Mouse (Mus musculus) right cerebral cortex, adult 2 months (tissue): ENCODE results near the gene Nrg3.
"Not testable (repeated sequence)": the region's sequence is repeated elsewhere in the genome, so short reads cannot be mapped to it uniquely, and the experiment has no call there.

ENCODE experiments used
- DNase-seq, 2 experiments: peaks; one replicate each; pipeline ENCODE4 v3.0.0; 2021 to 2022; ENCODE audit warnings: low spot score in 2 of 2

Gene Nrg3

DNA sequence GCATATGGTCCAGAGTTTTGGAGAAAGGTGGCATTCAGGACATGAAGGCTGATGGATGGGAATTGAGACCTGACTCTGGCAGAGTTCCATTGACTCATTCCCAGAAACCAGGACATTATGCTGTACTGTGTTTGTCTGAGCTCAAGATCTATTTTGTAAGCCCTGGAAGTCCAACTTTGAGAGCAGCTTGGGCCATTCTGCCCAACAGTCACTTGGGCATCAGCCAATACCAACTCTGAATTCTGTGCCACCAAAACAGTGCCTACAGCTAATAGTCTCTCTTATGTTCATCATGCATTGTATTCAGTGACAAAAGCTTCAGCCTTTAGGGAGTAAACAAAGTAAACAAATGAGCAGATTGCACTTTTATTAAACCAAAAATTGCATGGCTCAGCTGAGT, 843.2 kb downstream of the Nrg3 start:
- DNase-seq: no peak

DNA sequence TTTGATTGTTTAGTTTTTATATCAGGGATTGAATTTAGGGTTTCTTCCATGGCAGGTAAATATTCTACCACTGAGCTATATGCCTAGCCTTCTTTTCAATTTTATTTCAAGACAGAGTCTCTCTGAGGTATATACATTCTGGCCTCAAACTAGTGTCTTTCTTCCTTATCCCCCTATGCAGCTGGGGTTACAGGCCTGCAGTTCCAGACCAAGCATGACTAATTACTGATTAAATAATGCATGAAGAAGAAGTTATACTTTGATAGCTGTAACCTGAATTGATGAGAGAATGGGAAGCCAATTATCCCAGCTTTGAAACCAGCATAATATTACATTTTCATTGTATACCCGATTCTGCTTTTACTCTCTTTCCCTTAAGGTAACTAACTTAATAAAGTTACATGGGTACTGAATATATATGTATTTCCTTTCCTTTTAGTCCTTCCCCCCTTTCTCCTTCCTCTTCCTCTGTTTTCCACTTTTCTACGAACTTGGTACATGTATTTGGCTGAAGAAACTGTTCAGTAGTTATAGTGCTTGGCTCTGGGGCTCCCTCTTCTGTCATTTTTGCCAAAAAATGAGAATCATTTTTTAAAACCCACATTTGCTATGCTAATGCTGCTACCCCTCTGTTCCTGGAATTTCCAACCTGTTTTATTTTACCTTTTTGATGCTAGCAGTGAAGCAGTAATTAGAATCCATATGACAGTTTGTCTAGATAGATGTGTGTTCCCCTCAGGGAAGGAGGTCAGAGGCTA, 843.8 kb downstream of the Nrg3 start:
- no peak for DNase-seq

GRCm38 (mm10) chr14:38616969-38617368, 855.9 kb downstream of the Nrg3 start:
- DNase-seq: no peak

- no peak for DNase-seq
Measured at GRCm38 (mm10) chr14:38597735-38598134, 875.2 kb downstream of the Nrg3 start.

- DNase-seq: no peak
Measured at GRCm38 (mm10) chr14:38594297-38594696, 878.6 kb downstream of the Nrg3 start.

DNA sequence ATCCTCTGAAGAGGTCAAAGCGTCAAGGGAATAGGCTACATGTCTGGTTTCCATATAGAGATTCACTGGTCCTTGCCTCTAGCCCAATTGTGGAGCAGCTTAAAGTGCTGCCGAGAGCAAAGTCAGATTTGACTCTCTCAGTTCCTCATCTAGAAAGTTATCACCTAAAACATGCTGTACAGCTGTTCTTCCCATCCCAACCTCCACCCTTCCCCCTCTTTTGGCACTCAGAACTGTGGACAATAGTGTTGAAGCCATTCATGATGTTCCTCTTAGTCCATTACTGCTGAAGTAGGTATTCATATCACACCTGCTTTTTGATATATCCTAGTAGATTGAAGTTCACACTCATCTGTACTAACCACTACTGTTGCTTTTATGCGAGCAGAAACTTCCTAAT, 896.1 kb downstream of the Nrg3 start:
- DNase-seq: no peak

DNA sequence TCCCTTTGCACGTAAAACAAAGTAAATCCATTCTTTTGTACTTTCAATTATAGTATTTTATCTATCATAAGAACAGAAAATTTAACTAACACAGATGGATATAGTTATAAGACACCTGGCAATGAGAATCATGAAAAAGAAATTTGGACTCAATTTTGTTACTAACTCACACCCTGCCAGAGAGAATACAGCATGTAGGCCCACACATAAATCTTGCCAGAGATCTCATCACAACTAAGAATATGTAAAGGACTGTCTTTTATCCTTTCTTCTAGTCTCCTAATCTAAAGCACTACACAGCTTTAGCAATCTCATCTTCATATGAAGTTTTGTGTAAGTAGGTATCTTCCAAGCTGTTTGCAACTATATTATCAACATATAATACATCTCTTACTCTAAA, 904.7 kb downstream of the Nrg3 start:
- DNase-seq: no peak

GRCm38 (mm10) chr14:38566182-38566581, 906.7 kb downstream of the Nrg3 start:
- no peak for DNase-seq

DNA sequence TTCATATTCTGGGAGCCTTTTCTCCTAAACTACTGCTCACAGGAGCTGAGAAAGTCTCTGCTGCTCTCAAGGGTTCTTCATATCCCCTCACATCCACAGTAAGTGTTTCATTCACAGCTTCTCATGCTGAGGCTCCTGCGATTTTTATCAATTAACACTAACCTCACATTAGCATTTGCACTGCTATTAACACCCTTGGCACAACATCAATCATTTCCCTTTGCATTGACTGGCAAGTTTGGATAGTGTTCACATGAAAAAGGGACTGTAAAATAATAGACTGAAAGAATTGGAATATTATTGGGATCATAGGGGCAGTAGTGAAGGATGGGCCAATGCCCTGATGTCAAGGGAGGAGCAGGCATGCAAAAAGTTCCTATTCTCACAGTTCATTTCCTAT, 918.3 kb downstream of the Nrg3 start:
- DNase-seq: no peak

DNA sequence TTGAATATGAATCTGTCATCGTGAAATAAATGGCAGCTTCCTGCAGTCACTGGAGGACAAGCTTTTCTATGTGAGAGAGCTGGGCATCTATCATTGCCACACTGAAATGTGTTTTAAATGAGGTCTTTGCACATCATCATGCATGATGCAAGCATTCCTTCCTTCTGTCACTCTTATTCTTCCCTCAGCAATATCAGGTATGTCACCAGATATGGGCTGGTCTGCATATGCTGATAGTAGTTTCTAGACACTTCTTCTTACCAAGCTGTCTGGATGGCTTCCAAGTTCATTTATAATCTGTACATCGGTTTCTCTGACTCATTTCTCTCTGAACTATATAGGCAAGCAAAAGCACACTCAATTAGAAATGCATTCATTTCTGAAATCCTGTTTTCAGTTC, 925.6 kb downstream of the Nrg3 start:
- no peak for DNase-seq

DNA sequence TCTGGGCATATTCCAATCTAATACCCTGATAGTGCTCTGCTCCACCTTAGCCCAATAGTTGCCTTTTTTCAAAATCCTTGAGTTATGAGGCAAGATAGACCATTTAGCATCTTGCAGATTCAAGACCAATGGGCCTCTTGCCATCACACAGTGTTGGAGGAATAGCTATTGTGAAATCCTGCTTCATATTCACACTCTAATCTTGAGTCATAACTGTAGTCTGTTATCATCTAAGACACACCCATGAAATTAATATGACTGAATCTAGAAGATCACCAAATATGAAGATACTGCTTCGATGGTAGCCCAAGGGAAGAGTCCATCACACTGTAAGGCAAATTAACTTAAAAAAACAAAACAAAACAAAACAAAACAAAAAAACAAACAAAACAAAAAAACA, 937.7 kb downstream of the Nrg3 start:
- DNase-seq: no peak

- DNase-seq: no peak
Measured at GRCm38 (mm10) chr14:38533495-38533894, 939.4 kb downstream of the Nrg3 start.

- no peak for DNase-seq
Measured at GRCm38 (mm10) chr14:38516232-38516631, 956.7 kb downstream of the Nrg3 start.

DNA sequence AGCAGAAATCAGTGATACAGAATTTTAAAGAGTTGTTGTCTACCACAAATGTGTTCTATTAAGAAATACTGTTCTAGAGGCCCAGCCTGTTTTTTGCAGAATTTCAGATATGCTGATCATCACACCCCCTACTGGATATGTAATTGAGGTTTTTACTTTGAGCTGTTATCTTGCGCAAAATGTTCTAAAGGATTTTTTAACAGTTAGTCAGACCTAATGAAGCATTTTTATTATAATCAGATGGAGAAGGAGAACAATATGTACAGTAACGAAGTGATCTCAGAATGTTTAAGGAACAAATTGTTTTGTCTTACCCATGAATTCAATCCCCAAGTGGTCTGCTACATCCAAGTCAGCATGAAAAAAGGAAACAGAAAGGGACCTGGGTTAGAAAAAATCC, 963.9 kb downstream of the Nrg3 start:
- DNase-seq: no peak

DNA sequence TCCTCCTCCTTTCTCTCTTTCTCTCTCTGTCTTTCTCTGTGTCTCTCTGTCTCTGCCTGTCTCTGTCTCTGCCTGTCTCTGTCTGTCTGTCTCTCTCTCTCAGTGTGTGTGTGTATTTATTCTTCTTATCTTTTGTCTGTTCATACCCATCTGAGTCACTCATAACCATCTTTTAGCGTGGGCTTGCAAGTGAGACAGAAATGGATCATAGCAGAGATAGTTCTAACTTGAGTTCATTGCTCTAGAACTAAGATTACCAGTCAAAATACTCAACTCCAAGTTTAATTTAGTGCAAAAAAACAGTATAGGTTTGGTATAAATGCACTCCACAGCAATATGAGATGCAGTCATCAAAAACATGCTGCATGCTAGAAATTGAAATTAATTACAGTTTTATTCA, 977.9 kb downstream of the Nrg3 start:
- no peak for DNase-seq

GRCm38 (mm10) chr14:38447086-38447485, 1025.8 kb downstream of the Nrg3 start:
- no peak for DNase-seq

DNA sequence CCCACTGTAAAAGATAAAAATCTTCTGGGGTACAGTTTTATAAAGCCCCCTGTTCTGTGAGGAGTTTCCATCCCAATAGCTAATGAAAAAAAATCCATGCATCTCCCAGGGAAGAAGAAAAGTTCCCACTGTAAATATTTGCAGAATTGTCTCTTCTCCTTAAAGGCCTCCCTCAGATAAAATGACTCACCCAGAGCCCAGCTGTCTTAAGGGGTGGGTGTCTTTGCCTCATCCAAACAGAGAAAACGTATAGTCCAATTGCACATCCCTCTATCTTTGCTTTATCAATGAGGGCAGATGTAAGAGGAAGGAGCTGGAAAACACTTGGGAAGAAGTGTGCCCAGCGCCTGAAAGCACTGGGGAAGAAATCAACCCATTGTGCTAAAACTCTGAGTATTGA, 1028.1 kb downstream of the Nrg3 start:
- DNase-seq: peak in 1 of 2 experiments; percentile 15

GRCm38 (mm10) chr14:38433793-38434589, 1038.9 kb downstream of the Nrg3 start:
- DNase-seq: no peak

- no peak for DNase-seq
Measured at GRCm38 (mm10) chr14:38374660-38375059, 1098.2 kb downstream of the Nrg3 start.

DNA sequence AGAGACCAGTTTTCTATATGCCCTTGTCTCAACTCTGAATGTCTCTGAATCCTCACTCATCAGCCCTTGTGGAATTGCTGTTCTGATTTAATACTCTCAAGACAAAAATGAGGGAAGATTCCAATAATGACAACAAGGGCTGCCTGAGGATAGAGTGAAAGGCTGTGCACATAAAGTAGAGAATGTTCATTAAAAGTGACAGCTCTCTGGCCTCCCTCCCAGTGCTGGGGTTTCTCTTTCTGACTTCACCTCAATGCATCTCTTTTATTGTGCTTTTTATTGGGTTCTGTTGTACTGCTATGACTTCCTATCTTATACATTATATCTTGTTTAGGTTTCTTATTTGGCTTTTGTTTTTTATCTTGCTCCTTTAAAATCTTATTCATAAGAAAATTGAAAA, 1131.9 kb downstream of the Nrg3 start:
- no peak for DNase-seq

- not testable (repeated sequence) for DNase-seq
Measured at GRCm38 (mm10) chr14:38322841-38323240, 1150.0 kb downstream of the Nrg3 start.

DNA sequence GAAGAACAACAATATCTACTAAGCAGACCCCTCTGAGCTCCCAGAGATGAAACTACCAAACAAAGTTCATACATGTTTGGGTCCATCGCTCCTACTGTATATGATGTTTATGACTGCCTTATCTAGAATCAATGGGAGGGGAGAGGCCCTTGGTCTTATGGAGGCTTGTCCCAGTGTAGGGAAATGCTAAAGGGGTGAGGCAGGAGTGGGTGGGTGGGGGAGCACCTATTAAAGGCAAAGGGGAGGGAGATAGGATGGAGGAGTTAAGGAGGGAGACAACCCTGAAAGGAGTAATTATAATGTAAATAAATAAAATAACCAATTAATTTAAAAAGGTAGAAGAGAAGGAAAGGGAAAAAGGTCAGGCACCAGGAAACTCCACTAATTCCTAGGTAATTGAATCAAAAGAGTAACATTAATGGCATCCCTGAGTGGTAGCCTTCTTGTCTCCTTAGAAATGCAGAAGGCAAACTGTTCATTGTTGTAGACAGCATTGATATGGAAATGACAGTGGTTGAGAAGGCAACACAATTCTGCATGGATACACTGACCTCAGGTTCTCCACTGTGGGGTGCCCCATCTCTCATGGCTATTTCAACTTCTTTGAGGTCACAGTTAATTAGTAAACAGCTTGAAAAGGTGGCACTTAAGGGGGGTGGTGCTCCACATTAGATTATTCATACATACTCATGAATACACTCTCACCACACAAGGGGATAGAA, 1152.1 kb downstream of the Nrg3 start:
- no peak for DNase-seq
